Mouse (Mus musculus) small intestine, adult 2 months (tissue): Measurements from ENCODE around the gene Slc39a3.

ENCODE experiments used
- CTCF ChIP-seq: fragments of 200-500 bp; IDR thresholded peaks from 2 replicates; pipeline ENCODE4 v1.5.1; 2012; ENCODE audit warnings: low read depth, mild to moderate bottlenecking, control low read depth, inconsistent platforms, low read length, moderate library complexity, mixed read lengths; ENCODE audit not compliant: insufficient replicate concordance, insufficient read length; ENCODE audit errors: extremely low read depth
- POLR2A ChIP-seq: fragments of 200-500 bp; IDR thresholded peaks from 2 replicates; pipeline ENCODE4 v1.6.1; 2012; ENCODE audit warnings: low read depth, mild to moderate bottlenecking, control low read depth, inconsistent platforms, low read length, moderate library complexity

GRCm38 (mm10) chr10:81015666-81016065, 21.6 kb downstream of the Slc39a3 start:
- TF ChIP-seq CTCF: no peak
- TF ChIP-seq POLR2A: no peak
